Mouse (Mus musculus): ENCODE measurements around the gene Nfe2l3.
"Not testable (repeated sequence)": the region's sequence is repeated elsewhere in the genome, so short reads cannot be mapped to it uniquely, and the experiment has no call there.

Gene Nfe2l3

DNA sequence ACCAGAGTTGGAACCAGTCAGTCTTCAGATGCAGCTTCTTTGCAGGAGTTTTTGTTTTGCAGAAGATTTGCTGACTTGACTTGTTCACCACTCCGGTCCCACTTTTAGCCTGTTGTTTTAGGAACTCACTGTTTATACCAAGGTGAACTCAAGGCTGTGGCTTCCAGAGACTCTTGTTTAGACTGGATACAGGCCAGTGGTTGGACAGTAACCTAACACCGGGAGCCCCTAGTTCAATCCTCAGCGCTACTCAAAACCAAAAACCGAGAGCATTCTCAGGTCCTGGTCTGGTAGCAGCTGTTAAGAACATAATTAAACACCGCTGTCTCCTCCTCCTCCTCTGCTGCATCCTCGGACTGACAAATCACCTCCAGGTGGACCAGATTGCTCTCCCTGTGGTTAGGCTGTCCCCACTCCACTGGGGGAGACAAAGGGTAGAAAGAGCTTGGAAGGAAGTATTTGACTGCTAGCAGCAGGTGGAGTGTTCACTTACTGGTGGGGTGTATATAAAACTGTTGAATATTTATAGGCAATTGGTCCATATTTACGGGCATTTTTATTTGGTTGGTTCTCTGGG is 20.5 kb downstream of the Nfe2l3 start:
- DNase-seq (ENCODE audit: low spot score), result no peak

DNA sequence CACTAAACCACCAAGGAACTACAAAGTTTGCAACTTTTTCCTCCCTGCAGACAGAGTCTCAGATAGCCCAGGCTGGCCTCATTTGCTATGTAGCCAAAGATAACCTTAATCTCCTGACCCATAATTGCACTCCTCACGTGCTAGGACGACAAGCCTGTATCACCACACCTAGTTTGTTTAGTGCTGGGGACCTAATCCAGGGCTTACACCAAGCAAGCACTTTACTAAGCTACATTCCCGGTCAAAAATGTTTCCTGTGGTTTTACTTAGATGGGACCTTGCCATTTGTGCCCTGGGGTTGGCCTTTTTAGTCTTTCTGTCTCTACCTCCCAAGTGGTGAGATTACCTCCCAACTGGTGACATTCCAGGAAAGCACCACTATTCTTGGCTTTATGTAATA is 22.5 kb downstream of the Nfe2l3 start:
- no peak for DNase-seq (ENCODE audit: low spot score)

DNA sequence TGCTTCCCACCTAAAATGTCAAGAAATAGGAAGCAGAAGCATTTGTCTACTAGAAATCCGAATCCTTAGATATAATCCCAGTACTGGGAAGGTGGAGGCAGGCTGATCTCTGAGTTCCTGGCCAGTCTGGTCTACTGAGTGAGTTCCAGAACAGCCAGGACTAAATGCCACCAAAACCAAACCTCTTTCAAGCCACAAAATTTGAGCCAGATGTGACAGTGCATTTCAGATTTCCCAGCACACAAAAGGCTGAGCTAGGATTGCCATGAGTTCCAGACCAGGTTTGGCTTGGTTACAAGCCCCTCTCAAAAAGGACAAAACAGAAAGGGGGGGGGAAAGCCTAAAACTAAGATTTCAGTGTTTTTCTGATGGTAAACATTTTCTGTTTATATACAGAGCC is 23.7 kb downstream of the Nfe2l3 start:
- DNase-seq (ENCODE audit: low spot score), result no peak

DNA sequence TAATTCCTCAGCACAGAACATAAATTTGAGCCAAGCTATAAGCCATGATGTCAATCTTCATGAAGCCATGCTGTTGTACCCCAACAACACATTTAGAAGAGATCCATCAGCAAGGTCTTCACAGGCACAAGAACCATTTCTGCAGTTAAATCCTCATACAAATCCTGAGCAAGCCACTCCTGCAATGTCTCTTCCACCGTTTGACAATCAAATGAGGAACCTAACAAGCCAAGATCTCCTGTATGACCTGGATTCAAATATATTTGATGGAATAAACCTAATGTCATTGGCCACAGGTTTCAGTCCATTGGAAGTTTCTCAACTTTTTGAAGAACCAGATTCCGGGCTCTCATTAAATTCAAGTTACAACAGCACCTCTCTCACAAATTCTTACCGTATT is 24.8 kb downstream of the Nfe2l3 start:
- DNase-seq (ENCODE audit: low spot score), result no peak

DNA sequence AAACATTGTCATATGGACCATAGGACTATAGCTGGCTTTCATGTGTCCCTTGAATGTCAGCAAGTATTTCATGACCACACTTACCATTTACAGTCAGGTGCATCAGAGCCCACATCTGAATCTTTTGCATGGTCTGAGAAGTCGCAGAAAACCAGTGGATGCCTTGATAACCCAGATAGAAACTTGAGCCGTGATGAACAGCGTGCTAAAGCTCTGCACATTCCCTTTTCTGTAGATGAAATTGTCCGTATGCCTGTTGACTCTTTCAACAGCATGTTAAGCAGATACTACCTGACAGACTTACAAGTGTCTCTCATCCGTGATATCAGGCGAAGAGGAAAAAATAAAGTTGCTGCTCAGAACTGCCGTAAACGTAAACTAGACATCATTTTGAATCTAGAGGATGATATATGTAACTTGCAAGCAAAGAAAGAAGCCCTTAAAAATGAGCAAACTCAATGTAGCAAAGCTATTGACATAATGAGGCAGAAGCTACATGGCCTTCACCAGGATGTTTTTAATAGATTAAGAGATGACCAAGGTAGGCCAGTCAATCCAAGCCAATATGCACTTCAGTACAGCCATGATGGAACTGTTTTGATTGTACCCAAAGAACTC is 25.4 kb downstream of the Nfe2l3 start:
- DNase-seq (ENCODE audit: low spot score), result no peak

DNA sequence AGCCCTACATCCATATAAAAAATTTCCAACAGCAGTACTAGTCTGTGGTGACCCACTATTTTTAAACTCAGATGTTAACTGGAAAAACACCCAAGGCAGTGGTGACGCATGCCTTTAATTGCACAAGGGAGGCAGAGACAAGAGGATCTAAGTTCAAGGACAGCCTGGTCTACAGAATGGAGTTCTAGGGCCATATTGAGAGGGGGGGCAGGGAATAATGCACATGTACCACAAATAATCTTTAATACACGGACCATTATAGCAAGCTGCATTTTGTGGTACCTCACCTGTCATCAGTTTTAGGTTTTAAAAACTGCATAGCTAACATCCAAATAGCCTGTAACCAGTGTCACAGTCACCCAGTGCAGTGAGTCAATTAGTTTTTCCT is 26.4 kb downstream of the Nfe2l3 start:
- no peak for DNase-seq (ENCODE audit: low spot score)

DNA sequence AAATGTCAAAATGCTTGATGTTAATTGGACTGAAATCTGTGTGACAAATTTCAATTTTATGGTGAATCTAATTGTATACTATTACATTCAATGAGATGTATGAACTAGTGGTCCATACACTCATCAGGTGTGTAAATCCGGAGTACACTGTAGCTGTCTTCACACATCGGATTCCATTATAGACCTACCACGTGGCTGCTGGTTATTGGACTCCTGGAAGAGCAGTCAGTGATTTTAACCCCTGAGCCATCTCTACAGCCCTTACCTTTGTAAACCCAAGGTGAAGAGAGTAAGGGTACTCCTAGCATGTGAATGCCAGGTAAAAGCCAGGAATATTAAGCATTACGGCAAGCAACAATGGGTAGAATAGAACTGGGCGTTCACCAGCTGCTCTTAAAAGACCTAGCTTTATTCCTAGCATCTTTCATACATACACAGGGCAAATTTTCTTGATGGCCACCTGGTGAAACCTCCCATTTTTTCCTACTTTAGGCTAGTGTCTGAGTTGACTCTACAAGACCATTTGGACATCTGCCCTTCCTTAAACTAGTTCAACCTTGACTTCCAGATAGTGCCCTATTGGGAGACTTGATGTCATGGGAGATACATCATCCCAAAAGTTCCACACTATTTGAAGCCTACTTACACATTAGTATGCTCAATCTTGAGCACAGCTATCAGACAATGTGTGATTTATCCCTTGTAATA is 27.0 kb downstream of the Nfe2l3 start:
- DNase-seq (ENCODE audit: low spot score), result no peak

DNA sequence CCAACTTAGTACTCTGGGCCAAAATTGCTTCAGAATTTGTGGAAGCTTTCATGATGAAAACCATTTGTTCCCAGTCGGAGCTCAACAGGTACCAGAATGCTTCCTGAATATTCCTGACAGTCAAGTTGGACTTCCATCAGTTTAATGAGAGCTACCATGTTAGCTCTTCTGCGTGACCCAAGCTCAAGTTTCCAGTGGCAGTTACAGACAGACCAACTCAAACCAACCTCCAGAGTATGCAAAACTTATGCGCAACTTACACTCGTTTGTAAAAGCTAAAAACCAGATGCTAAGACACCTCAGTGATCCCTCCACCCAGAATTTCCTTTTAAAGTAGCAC is 27.5 kb downstream of the Nfe2l3 start:
- no peak for DNase-seq (ENCODE audit: low spot score)

DNA sequence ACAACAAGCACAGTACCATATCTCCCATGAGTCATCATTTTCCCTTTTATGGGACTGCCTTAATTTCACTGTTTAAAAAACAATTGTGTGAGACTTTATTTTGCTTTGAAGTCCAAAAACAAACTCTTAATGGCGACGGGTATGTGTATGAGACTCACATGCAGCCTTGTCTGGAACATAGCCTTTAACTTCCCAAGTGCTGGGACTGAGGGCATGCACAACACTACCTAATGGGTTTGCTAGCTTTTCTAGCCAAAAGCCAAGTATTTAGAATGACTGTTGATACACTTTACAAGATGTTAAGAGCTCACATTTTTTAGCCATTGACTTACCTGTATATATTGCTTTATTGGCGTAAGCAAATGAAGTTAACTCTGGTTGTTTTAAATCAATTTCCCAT is 27.9 kb downstream of the Nfe2l3 start:
- DNase-seq (ENCODE audit: low spot score), result no peak

DNA sequence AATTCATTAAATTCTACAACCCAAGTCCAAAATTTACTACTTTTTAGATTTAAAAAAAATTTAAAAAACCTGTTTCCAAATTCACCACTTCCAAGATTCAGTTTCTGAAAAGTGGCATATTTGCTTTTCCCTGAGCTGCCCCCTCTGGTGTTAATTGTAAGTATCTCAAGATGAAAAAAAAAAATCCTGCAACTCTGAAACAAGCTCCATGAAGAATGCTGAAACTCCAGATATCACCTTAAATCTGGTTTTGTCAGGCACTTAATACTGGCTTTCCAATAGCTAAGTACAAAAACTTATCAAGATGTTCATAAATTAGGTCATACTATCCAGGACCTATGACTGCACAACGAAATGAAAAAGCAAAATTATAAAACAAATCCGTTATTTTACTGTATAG is 35.2 kb downstream of the Nfe2l3 start:
- DNase-seq (ENCODE audit: low spot score), result peak; percentile 65

DNA sequence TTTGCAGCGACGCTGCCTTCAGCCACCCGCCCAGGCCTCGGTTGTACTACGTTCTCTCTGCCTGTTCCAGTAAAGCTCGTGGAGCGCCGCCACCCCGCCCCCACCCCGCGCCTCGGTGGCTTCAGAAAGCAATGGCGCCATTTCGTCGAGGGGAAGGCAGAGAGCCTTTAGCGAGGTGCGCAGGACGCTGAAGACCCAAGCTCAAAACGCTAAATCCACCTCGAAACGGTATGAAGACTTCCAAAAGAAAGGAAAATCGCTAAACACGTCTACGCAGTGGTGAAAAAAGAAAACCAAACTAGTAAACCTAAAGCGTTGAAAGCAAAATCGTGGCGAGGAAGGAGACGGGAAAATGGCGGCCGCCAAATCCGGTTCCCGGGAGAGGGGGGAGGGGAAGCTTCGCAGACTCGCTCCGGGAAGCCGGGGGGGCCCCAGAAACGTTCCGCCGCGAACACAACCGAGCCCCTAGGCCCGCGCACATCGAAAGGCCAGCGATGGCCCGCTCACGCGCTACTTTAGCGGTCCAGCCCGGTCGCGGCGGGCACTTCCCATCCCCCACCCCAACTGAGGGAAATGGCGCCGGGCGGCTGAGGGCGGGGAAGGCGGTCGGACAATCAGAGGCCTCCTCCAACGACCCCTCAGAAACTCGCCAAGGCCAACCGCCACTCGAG is 36.6 kb downstream of the Nfe2l3 start:
- peak; percentile 69 for DNase-seq (ENCODE audit: low spot score)

DNA sequence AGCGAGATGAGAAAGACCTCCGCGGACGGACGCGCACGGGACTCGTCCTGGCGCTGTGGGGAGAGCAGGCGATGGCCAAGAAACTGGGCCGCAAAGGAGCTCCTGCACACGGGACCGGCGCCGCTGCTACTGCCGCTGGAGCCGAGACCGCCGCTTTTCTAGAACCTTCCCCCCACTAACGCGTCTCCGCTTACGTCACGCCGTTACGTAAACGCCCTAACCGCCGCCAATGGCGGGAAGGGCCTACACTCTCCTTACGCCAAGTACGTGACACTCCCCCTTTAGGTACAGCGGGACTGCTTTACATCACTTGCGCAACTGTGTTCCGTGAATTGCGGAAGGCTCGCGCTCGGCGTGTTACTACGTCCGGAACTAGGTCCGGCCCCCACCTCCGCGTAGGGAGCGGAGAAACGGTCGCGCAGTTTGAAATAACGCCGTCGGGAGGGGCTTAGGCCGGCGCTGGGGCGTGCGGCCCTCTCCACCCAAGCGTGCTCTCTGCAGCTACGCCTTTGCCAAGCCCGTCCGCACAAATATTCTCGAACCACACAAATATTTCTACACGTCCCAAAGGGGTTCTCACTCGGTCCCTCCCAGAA is 37.3 kb downstream of the Nfe2l3 start, which contains the start of gene Hnrnpa2b1:
Hnrnpa2b1 (minus strand) TSS at position 180 of the 596 bp plus-strand sequence.
- peak; percentile 99 for DNase-seq (ENCODE audit: low spot score)

DNA sequence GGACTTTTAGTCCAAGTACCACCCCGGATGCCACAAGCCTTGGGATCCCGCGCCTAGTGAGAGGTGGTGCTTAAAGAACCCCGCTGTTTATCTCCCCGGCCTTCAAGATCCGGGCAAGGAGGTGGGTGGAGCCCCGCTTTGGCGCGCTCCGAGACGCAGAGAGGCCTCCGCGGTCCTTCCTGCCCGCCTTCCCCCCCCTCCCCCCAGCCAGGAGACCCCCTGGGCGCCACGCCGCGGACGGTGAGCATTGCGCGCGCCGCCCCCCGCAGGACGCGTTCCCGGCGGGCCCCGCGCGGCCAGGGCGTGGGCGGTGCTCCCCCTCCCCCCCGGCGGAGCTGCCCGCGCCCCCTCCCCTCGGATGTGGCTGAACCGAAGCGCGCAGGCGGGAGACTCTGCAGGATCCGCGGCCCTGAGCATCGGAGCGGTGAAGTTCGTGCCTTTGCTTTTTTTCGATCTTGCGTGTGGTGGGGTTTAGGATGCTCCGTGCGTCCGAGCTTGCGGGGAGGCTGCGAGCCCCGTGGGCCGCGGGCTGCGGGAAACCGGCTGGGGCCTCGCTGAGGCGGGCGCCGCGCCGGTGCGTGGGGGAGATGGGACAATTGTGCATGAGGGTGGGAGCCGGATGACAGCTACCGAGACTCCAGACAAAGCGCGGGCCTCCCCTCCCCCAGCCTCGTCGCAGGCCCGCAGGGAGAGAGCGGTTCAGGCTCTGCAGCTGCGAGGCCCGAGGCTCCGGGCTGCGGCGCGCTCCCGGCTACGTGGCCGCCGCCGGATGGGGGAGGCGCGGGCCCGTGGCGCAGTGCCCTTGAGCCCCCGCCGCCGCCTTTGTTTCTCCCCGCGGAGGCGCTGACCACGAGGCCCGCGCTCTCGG is 38.1 kb downstream of the Nfe2l3 start, which contains the start of gene Cbx3:
Cbx3 (plus strand) TSS at position 50 of the 868 bp plus-strand sequence.
- peak; percentile 89 for DNase-seq (ENCODE audit: low spot score)

DNA sequence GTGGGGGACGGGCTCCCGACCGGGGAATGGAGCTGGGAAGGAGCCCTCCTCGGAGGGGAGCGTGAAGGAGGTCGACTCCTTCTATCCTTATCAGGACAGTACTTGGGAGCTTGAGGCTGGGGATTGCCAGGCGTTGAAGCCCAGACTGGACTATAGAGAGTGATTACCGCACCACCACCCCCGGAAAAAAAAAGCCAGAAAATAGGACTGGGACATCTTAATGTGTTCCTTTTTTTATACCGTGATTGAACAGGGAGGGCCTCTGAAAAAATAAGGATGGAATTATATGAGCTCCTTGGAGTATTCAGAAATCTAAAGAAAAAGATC is 38.7 kb downstream of the Nfe2l3 start:
- DNase-seq (ENCODE audit: low spot score), result no peak

DNA sequence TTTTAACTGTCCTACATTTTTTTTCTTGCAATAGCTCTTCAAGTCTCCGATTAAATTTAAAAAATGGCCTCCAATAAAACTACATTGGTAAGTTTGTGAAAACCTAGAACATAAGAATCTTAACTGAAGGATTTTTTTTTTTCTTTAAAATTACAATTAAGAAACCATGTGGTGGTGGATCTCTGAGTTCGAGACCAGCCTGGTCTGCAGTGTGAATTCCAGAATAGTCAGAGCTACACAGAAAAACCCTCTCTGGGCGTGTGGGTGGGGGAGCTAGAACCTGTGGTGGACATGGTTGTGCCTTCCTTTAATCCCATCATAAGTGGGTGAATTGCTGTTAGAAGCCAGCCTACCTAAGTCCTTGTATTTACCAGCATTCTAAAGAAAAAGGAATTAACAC is 39.3 kb downstream of the Nfe2l3 start:
- DNase-seq (ENCODE audit: low spot score), result no peak

DNA sequence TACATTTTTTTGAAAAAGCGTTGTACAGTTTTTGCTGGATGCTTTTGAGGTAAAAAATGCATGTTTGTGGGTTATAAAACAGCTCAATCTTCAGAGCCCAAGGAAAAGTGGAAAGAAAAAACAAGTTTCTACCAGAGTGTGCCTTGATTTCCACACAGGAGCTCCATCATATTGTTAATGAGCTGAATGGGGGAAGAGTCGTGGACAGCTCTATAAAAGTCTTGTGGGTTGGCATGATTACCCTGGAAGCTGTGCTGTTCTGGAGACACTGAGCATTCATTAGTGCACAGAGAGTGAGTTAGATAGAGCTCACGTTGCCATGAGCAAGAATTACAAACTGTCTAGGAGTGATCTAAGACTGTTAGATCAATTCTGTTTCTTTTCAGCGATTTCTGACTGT is 39.7 kb downstream of the Nfe2l3 start:
- no peak for DNase-seq (ENCODE audit: low spot score)

DNA sequence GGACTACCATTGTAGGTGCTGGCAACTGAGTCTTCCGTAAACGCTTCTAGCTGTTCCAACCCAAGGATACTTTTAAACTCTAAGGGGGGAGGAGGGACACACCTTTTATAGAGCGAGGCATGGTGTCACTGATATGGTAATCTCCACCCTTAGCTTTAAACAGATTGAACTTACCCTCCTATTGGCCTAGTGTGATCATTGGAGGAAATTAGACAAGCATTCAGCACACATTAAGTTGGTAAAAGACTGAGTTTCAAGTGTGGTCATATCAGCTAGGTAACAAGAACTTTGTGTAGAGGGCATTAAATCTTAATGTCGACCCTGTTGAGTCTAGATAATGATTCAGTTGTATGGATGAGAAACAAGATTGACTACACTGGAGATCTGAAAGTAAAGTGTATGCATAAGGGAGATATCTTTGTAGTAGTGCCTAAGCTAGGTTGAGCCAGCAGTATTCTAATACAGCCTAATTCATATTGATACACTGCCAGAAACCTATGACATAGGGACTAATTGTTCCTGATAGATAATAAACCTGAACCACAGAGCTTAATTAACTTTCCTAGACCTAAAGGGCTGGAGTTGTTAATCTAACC is 46.8 kb downstream of the Nfe2l3 start:
- no peak for DNase-seq (ENCODE audit: low spot score)

DNA sequence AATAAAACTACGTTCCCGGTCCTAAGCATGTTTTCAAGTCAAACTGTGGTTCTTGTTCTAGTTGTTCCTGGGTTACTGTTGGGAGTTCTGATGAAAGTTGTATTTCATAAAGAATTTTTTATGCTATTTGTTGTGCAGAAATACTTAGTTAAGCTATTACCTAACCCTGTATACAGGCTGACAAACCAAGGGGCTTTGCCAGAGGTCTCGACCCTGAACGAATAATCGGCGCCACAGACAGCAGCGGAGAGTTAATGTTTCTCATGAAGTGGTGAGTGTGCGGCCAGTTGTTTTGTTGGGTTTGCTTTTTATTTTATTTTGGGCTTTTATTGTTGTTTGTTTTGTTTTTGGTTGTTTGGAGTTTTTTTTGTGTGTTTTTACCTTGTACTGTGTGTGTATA is 49.1 kb downstream of the Nfe2l3 start:
- no peak for DNase-seq (ENCODE audit: low spot score)

DNA sequence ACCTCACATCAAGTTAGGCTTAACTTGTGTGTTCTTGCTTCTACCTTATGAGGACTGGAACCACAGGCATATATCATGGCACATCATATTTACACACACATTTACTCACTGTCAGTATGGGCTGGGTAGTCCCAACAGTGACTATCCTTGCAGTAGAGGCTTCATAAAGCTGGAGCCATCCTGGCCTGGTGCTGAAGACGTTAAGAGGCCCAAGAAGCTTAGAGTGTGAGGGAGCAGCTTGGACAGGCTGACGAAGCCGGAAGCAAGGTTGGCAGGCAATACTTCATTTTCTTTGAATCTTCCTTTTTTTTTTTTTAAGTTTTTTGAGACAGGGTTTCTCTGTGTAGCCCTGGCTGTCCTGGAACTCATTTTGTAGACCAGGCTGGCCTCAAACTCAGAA is 51.4 kb downstream of the Nfe2l3 start:
- DNase-seq (ENCODE audit: low spot score), result no peak

DNA sequence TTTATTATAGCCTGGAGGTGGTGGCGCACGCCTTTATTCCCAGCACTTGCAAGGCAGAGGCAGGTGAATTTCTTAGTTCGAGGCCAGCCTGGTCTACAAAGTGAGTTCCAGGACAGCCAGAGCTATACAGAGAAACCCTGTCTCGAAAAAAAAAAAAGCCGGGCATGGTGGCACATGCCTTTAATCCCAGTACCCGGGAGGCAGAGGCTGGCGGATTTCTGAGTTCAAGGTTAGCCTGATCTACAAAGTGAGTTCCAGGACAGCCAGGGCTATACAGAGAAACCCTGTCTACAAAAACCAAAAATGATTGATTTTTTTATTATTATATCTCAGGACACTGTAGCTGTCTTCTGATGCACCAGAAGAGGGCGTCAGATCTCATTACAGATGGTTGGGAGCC is 52.1 kb downstream of the Nfe2l3 start:
- not testable (repeated sequence) for DNase-seq (ENCODE audit: low spot score)

DNA sequence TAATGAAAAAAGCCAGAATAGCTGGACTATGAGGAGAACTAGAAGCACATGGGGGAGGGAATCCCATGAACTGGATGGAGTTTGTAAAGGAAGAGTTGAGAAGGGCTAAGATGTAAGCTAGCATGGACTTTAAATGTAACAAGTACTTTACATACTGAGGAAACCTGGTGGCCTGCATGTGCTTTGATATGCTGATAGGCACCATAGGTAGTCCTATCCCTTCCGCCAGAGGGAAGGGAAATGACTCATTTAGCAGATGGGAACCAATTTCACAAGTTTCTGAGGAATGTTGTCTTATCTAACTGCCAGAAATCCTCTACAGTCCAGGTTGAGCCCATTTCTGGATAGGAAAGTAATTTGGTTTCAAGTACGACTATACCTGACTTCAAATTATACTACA is 53.2 kb downstream of the Nfe2l3 start:
- no peak for DNase-seq (ENCODE audit: low spot score)

Measured in MN1 (cell line).